Mouse (Mus musculus): Measurements from ENCODE around the gene Klhdc3. TPM values are rescaled to one million over a fixed set of nuclear protein-coding genes. Genes with fewer than 3 reads are reported as not detected.

Klhdc3 gene
- 58.3 TPM for polyA plus RNA-seq (2014; fragmentation: Illumina TruSeq; extraction: RNeasy Lipid Tissue Mini Kit (QIAGEN cat#74804); ENCODE audit: low read depth, low replicate concordance)

GRCm38 (mm10) chr17:46680760-46681373 lies at the start of gene Klhdc3:
Gene Klhdc3 (minus strand): TSS chr17:46680914.

GRCm38 (mm10) chr17:46728904-46729318 lies 48.2 kb upstream of the Klhdc3 start, which contains the start of gene Gnmt:
Gene Gnmt (minus strand): TSS chr17:46729168.

GRCm38 (mm10) chr17:46710959-46711597 lies 30.4 kb upstream of the Klhdc3 start, which contains the start of gene Pex6:
Gene Pex6 (plus strand): TSS chr17:46711463.

GRCm38 (mm10) chr17:46704887-46705835 lies 24.4 kb upstream of the Klhdc3 start, which contains the start of gene Ppp2r5d:
Gene Ppp2r5d (minus strand): TSS chr17:46705111.

GRCm38 (mm10) chr17:46678416-46678815 lies 2.3 kb downstream of the Klhdc3 start, which contains the start of gene Mea1:
Gene Mea1 (plus strand): TSS chr17:46678793.

GRCm38 (mm10) chr17:46673850-46674529 lies 6.7 kb downstream of the Klhdc3 start, which contains the start of gene Rrp36:
Gene Rrp36 (minus strand): TSS chr17:46674352.

GRCm38 (mm10) chr17:46650232-46651031 lies 30.3 kb downstream of the Klhdc3 start, which contains the start of gene Cul7:
Gene Cul7 (plus strand): TSS chr17:46650337.

GRCm38 (mm10) chr17:46645561-46646321 lies 35.0 kb downstream of the Klhdc3 start, which contains the start of the genes Klc4 and Mrpl2:
Gene Klc4 (minus strand): TSS chr17:46646022.
Gene Mrpl2 (plus strand): TSS chr17:46646229.

GRCm38 (mm10) chr17:46628791-46629684 lies 51.7 kb downstream of the Klhdc3 start, which contains the start of gene Ptk7:
Gene Ptk7 (minus strand): TSS chr17:46629504.

Other genes with a start within 250 kb of the Klhdc3 start
- not detected for gene Slc22a7, start 242.5 kb downstream of the Klhdc3 start, polyA plus RNA-seq (2014; fragmentation: Illumina TruSeq; extraction: RNeasy Lipid Tissue Mini Kit (QIAGEN cat#74804); ENCODE audit: low read depth, low replicate concordance)
- 2.0 TPM for gene Ttbk1, start 193.2 kb downstream of the Klhdc3 start, polyA plus RNA-seq (2014; fragmentation: Illumina TruSeq; extraction: RNeasy Lipid Tissue Mini Kit (QIAGEN cat#74804); ENCODE audit: low read depth, low replicate concordance)
- 4.1 TPM for gene Dnph1, start 184.2 kb downstream of the Klhdc3 start, polyA plus RNA-seq (2014; fragmentation: Illumina TruSeq; extraction: RNeasy Lipid Tissue Mini Kit (QIAGEN cat#74804); ENCODE audit: low read depth, low replicate concordance)
- gene Cul9, start 134.5 kb downstream of the Klhdc3 start, polyA plus RNA-seq (2014; fragmentation: Illumina TruSeq; extraction: RNeasy Lipid Tissue Mini Kit (QIAGEN cat#74804); ENCODE audit: low read depth, low replicate concordance), result 19.3 TPM
- gene Srf, start 124.7 kb downstream of the Klhdc3 start, polyA plus RNA-seq (2014; fragmentation: Illumina TruSeq; extraction: RNeasy Lipid Tissue Mini Kit (QIAGEN cat#74804); ENCODE audit: low read depth, low replicate concordance), result 30.2 TPM
- gene Ptk7, start 51.4 kb downstream of the Klhdc3 start, polyA plus RNA-seq (2014; fragmentation: Illumina TruSeq; extraction: RNeasy Lipid Tissue Mini Kit (QIAGEN cat#74804); ENCODE audit: low read depth, low replicate concordance), result 17.2 TPM
- gene Klc4, start 34.9 kb downstream of the Klhdc3 start, polyA plus RNA-seq (2014; fragmentation: Illumina TruSeq; extraction: RNeasy Lipid Tissue Mini Kit (QIAGEN cat#74804); ENCODE audit: low read depth, low replicate concordance), result 24.0 TPM
- 54.7 TPM for gene Mrpl2, start 34.7 kb downstream of the Klhdc3 start, polyA plus RNA-seq (2014; fragmentation: Illumina TruSeq; extraction: RNeasy Lipid Tissue Mini Kit (QIAGEN cat#74804); ENCODE audit: low read depth, low replicate concordance)
- gene Cul7, start 30.6 kb downstream of the Klhdc3 start, polyA plus RNA-seq (2014; fragmentation: Illumina TruSeq; extraction: RNeasy Lipid Tissue Mini Kit (QIAGEN cat#74804); ENCODE audit: low read depth, low replicate concordance), result 36.8 TPM
- 23.4 TPM for gene Rrp36, start 6.6 kb downstream of the Klhdc3 start, polyA plus RNA-seq (2014; fragmentation: Illumina TruSeq; extraction: RNeasy Lipid Tissue Mini Kit (QIAGEN cat#74804); ENCODE audit: low read depth, low replicate concordance)
- 127 TPM for gene Mea1, start 2.1 kb downstream of the Klhdc3 start, polyA plus RNA-seq (2014; fragmentation: Illumina TruSeq; extraction: RNeasy Lipid Tissue Mini Kit (QIAGEN cat#74804); ENCODE audit: low read depth, low replicate concordance)
- 35.1 TPM for gene Ppp2r5d, start 24.2 kb upstream of the Klhdc3 start, polyA plus RNA-seq (2014; fragmentation: Illumina TruSeq; extraction: RNeasy Lipid Tissue Mini Kit (QIAGEN cat#74804); ENCODE audit: low read depth, low replicate concordance)
- 26.6 TPM for gene Pex6, start 30.5 kb upstream of the Klhdc3 start, polyA plus RNA-seq (2014; fragmentation: Illumina TruSeq; extraction: RNeasy Lipid Tissue Mini Kit (QIAGEN cat#74804); ENCODE audit: low read depth, low replicate concordance)
- gene Gnmt, start 48.3 kb upstream of the Klhdc3 start, polyA plus RNA-seq (2014; fragmentation: Illumina TruSeq; extraction: RNeasy Lipid Tissue Mini Kit (QIAGEN cat#74804); ENCODE audit: low read depth, low replicate concordance), result 7.1 TPM
- 58.1 TPM for gene Cnpy3, start 71.3 kb upstream of the Klhdc3 start, polyA plus RNA-seq (2014; fragmentation: Illumina TruSeq; extraction: RNeasy Lipid Tissue Mini Kit (QIAGEN cat#74804); ENCODE audit: low read depth, low replicate concordance)
- not detected for gene Ptcra, start 82.8 kb upstream of the Klhdc3 start, polyA plus RNA-seq (2014; fragmentation: Illumina TruSeq; extraction: RNeasy Lipid Tissue Mini Kit (QIAGEN cat#74804); ENCODE audit: low read depth, low replicate concordance)
- gene 2310039H08Rik, start 91.7 kb upstream of the Klhdc3 start, polyA plus RNA-seq (2014; fragmentation: Illumina TruSeq; extraction: RNeasy Lipid Tissue Mini Kit (QIAGEN cat#74804); ENCODE audit: low read depth, low replicate concordance), result 54.6 TPM
- 48.1 TPM for gene Rpl7l1, start 101.8 kb upstream of the Klhdc3 start, polyA plus RNA-seq (2014; fragmentation: Illumina TruSeq; extraction: RNeasy Lipid Tissue Mini Kit (QIAGEN cat#74804); ENCODE audit: low read depth, low replicate concordance)
- gene Bicral, start 177.6 kb upstream of the Klhdc3 start, polyA plus RNA-seq (2014; fragmentation: Illumina TruSeq; extraction: RNeasy Lipid Tissue Mini Kit (QIAGEN cat#74804); ENCODE audit: low read depth, low replicate concordance), result 13.4 TPM
- 21.9 TPM for gene Tbcc, start 209.8 kb upstream of the Klhdc3 start, polyA plus RNA-seq (2014; fragmentation: Illumina TruSeq; extraction: RNeasy Lipid Tissue Mini Kit (QIAGEN cat#74804); ENCODE audit: low read depth, low replicate concordance)
- not detected for gene Prph2, start 229.5 kb upstream of the Klhdc3 start, polyA plus RNA-seq (2014; fragmentation: Illumina TruSeq; extraction: RNeasy Lipid Tissue Mini Kit (QIAGEN cat#74804); ENCODE audit: low read depth, low replicate concordance)

Data from adipose tissue, adult 10 weeks (tissue).